Mouse (Mus musculus) mature B cell (primary cell): ENCODE measurements around the gene Acsm1.

ENCODE experiments used
- in situ Hi-C: fragments of 300-500 bp; cut with MboI; formaldehyde crosslinking; loops from 2 replicates; pipeline ENCODE4 v1.14.3; 2019

Acsm1 gene

GRCm38 (mm10) chr7:119670925-119671324 lies 64.1 kb downstream of the Acsm1 start:
- in situ Hi-C loops: no loop called here

GRCm38 (mm10) chr7:119673465-119673864 lies 66.6 kb downstream of the Acsm1 start:
- in situ Hi-C loops: no loop called here

- in situ Hi-C loops: no loop called here
Measured at GRCm38 (mm10) chr7:119680107-119680506, 73.3 kb downstream of the Acsm1 start.

GRCm38 (mm10) chr7:119682699-119683098 lies 75.9 kb downstream of the Acsm1 start:
- in situ Hi-C loops: no loop called here

- in situ Hi-C loops: no loop called here
Measured at GRCm38 (mm10) chr7:119689726-119690125, 82.9 kb downstream of the Acsm1 start, which contains the start of gene Acsm4. Gene Acsm4, plus strand, starts transcription at chr7:119690026.

- in situ Hi-C loops: no loop called here
Measured at GRCm38 (mm10) chr7:119692302-119692701, 85.5 kb downstream of the Acsm1 start.

- in situ Hi-C loops: no loop called here
Measured at GRCm38 (mm10) chr7:119694926-119695325, 88.1 kb downstream of the Acsm1 start.
